29 mouse cellular contexts compared by ENCODE assay signal in the genomic region with DNA sequence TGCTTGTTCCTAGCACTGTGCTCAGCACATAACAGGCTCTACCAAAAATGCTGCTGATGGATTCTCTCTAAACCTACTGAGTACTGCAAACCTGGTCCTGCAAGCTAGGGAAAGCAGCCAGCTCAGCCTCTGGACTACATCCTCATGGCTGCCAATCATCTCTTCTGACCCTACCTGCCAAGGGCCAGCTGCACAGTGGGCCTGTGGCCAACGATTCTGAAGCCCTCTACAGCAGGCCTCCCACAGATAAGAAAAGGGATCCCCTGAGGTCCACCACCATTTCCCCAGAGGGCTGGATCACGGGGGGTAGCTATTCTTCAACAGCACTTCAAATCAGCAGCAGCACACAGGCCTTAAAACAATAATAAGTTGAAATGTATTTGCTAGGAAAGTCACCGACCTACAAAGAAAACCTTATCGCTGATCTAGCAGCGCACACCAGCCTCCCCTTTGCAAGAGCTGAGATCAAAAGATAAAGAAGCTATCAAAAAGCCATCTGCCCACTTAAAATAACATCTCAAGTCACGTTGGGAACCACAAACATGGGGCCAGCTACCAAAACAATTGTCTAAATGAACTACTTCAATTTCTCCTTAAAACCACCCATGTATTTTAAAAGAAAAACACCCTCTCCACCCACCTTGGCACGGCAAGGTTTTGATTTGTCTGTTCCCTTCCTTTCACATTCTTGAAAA. TPM values are rescaled to one million over a fixed set of nuclear protein-coding genes. Genes with fewer than 3 reads are reported as not detected.
DNase-seq lines count a peak whose midpoint lies in the region; ATAC-seq lines count a peak whose summit lies in the region.
"Had no signal": no experiment of that assay in that cellular context is flagged by ENCODE, and none has a peak within 500 bp of the region (broad histone marks: within the 10 kb centered on the region; RNA-seq: fewer than 3 reads in every experiment).

No protein-coding gene starts in this region.

- H3K27ac ChIP-seq in heart, embryonic 11.5 days (ENCODE audit: low read depth, low read length): no peak overlapping the region
- H3K27ac ChIP-seq in forebrain, embryonic 16.5 days (ENCODE audit: low read length): no peak overlapping the region
- H3K27ac ChIP-seq: embryonic facial prominence, embryonic 10.5 days; forebrain, embryonic 15.5 days; heart, embryonic 13.5 days; kidney, embryonic 15.5 days; left cerebral cortex, adult 2 months; limb, embryonic 10.5 days; liver, embryonic 15.5 days; stomach, embryonic 15.5 days had no signal

- no peak overlapping the region for H3K9ac ChIP-seq in heart, embryonic 11.5 days (ENCODE audit: low read depth, low read length)
- no peak overlapping the region for H3K9ac ChIP-seq in forebrain, embryonic 16.5 days (replicated peaks; ENCODE audit: low read depth, low read length)
- H3K9ac ChIP-seq: forebrain, embryonic 15.5 days; heart, embryonic 13.5 days; kidney, embryonic 15.5 days; liver, embryonic 15.5 days; stomach, embryonic 15.5 days had no signal

- no peaks in the 10 kb centered on the region for H3K27me3 ChIP-seq in heart, embryonic 11.5 days (ENCODE audit: control insufficient read depth, insufficient read depth, low read length)
- H3K27me3 ChIP-seq in forebrain, embryonic 16.5 days (replicated peaks; ENCODE audit: control insufficient read depth, insufficient read depth, low read length): no peaks in the 10 kb centered on the region
- H3K27me3 ChIP-seq: forebrain, embryonic 15.5 days; heart, embryonic 13.5 days; kidney, embryonic 15.5 days; liver, embryonic 15.5 days; stomach, embryonic 15.5 days had no signal

- ATAC-seq in heart, embryonic 11.5 days (replicated peaks; ENCODE audit: insufficient number of reproducible peaks, low FRiP score, low TSS enrichment): no peak
- no peak for ATAC-seq in forebrain, embryonic 16.5 days
- ATAC-seq: forebrain, embryonic 15.5 days; hindbrain, embryonic 16.5 days; intestine, postnatal 0 days; midbrain, embryonic 16.5 days had no signal

- 57% methylated on average over 7 of the region's 7 CpGs for WGBS in heart, embryonic 11.5 days (ENCODE audit: insufficient replicate concordance)
- WGBS in forebrain, embryonic 16.5 days: 63% methylated on average over 7 of the region's 7 CpGs

- H3K36me3 ChIP-seq in heart, embryonic 11.5 days (ENCODE audit: control insufficient read depth, insufficient read depth, low read length): no peaks in the 10 kb centered on the region
- H3K36me3 ChIP-seq in forebrain, embryonic 16.5 days (ENCODE audit: control insufficient read depth, insufficient read depth): no peaks in the 10 kb centered on the region
- H3K36me3 ChIP-seq: embryonic facial prominence, embryonic 10.5 days; forebrain, embryonic 15.5 days; heart, embryonic 13.5 days; kidney, embryonic 15.5 days; limb, embryonic 10.5 days; liver, embryonic 15.5 days; stomach, embryonic 15.5 days had no signal

- no peaks in the 10 kb centered on the region for H3K9me3 ChIP-seq in heart, embryonic 11.5 days (replicated peaks; ENCODE audit: control insufficient read depth, low read length)
- no peaks in the 10 kb centered on the region for H3K9me3 ChIP-seq in forebrain, embryonic 16.5 days (ENCODE audit: control insufficient read depth, low read length)
- H3K9me3 ChIP-seq: forebrain, embryonic 15.5 days; heart, embryonic 13.5 days; kidney, embryonic 15.5 days; limb, embryonic 10.5 days; liver, embryonic 15.5 days; stomach, embryonic 15.5 days had no signal

- H3K4me1 ChIP-seq in heart, embryonic 11.5 days (ENCODE audit: control insufficient read depth, insufficient read depth, low read length): peaks cover 6% of the 10 kb centered on the region; the same call in 1 of the 2 replicates
- peaks cover 17% of the 10 kb centered on the region for H3K4me1 ChIP-seq in forebrain, embryonic 16.5 days (replicated peaks; ENCODE audit: control insufficient read depth, insufficient read depth, low read length)

- H3K4me3 ChIP-seq in heart, embryonic 11.5 days (ENCODE audit: low read depth, low read length): no peak overlapping the region
- H3K4me3 ChIP-seq in forebrain, embryonic 16.5 days (replicated peaks; ENCODE audit: low read length): no peak overlapping the region
- H3K4me3 ChIP-seq: embryonic facial prominence, embryonic 10.5 days; forebrain, embryonic 15.5 days; heart, embryonic 13.5 days; kidney, embryonic 15.5 days; left cerebral cortex, adult 2 months; limb, embryonic 10.5 days; liver, embryonic 15.5 days; myocyte; stomach, embryonic 15.5 days had no signal

- peak; percentile 89 for DNase-seq in heart, adult 11 months
- DNase-seq in thymus, postnatal 0 days (ENCODE audit: low spot score): peak; percentile 7
- no peak for DNase-seq in thymus, postnatal 14 days
- DNase-seq in MN1 (ENCODE audit: low spot score): peak; percentile 19
- peak; percentile 71 for DNase-seq in naive thymus-derived CD4-positive, alpha-beta T cell, adult 2 months (ENCODE audit: low read depth)
- no peak for DNase-seq in kidney, postnatal 25 days
- DNase-seq: adrenal gland, postnatal 25 days; gastrocnemius, postnatal 10 days; heart, postnatal 36 days; liver; lung, postnatal 4 days; thymus, adult 18-20 months had no signal

- no peak overlapping the region for H3K4me2 ChIP-seq in heart, embryonic 11.5 days
- no peak overlapping the region for H3K4me2 ChIP-seq in forebrain, embryonic 16.5 days (ENCODE audit: low read length)
- H3K4me2 ChIP-seq: forebrain, embryonic 15.5 days; kidney, embryonic 15.5 days; liver, embryonic 15.5 days; stomach, embryonic 15.5 days had no signal

RNA-seq across cellular contexts. Expression of gene Foxp3, which starts 2.8 kb away (rescaled TPM):
- polyA plus RNA-seq in heart, embryonic 11.5 days (2014; fragmentation: Nextera tagmentation; extraction: Ambion mirVana): 0.07 TPM in 1 of 2 replicates, not detected in the other
- polyA plus RNA-seq in thymus, postnatal 0 days (2015; fragmentation: Nextera tagmentation; extraction: Ambion mirVana): 0.10 and 0.44 TPM in 2 replicates
- 0.11 and 0.16 TPM in 2 replicates for polyA plus RNA-seq in forebrain, embryonic 16.5 days (2015; fragmentation: Nextera tagmentation; extraction: Ambion mirVana)
- polyA plus RNA-seq: cortical plate, adult 2 months; kidney, embryonic 15.5 days; midbrain, embryonic 16.5 days had no signal

RNA-seq across cellular contexts. Expression of gene Ppp1r3f, which starts 3.5 kb away (rescaled TPM):
- polyA plus RNA-seq in heart, embryonic 11.5 days (2014; fragmentation: Nextera tagmentation; extraction: Ambion mirVana): 1.1 and 1.6 TPM in 2 replicates
- polyA plus RNA-seq in thymus, postnatal 0 days (2015; fragmentation: Nextera tagmentation; extraction: Ambion mirVana): 0.73 TPM in 2 replicates
- polyA plus RNA-seq in forebrain, embryonic 16.5 days (2015; fragmentation: Nextera tagmentation; extraction: Ambion mirVana): 4.1 and 4.6 TPM in 2 replicates

RNA-seq across cellular contexts. Expression of gene Ccdc22, which starts 34.7 kb away (rescaled TPM):
- 17.4 and 18.7 TPM in 2 replicates for polyA plus RNA-seq in heart, embryonic 11.5 days (2014; fragmentation: Nextera tagmentation; extraction: Ambion mirVana)
- polyA plus RNA-seq in thymus, postnatal 0 days (2015; fragmentation: Nextera tagmentation; extraction: Ambion mirVana): 33.1 and 36.0 TPM in 2 replicates
- 40.5 and 43.9 TPM in 2 replicates for polyA plus RNA-seq in forebrain, embryonic 16.5 days (2015; fragmentation: Nextera tagmentation; extraction: Ambion mirVana)

RNA-seq across cellular contexts. Expression of gene Cacna1f, which starts 36.3 kb away (rescaled TPM):
- polyA plus RNA-seq in heart, embryonic 11.5 days (2014; fragmentation: Nextera tagmentation; extraction: Ambion mirVana): not detected in 2 replicates
- 0.04 and 0.07 TPM in 2 replicates for polyA plus RNA-seq in thymus, postnatal 0 days (2015; fragmentation: Nextera tagmentation; extraction: Ambion mirVana)
- polyA plus RNA-seq in forebrain, embryonic 16.5 days (2015; fragmentation: Nextera tagmentation; extraction: Ambion mirVana): 0.06 and 0.16 TPM in 2 replicates
- polyA plus RNA-seq: C2C12; heart, embryonic 13.5 days; intestine, postnatal 0 days; kidney, embryonic 15.5 days; limb, embryonic 10.5 days; lung, embryonic 16.5 days; myocyte; stomach, embryonic 15.5 days had no signal

Comparison
In these comparisons a context has a peak if more than half of its experiments do, and no peak if none do; other contexts are left out.
1. DNase-seq: peak in heart, adult 11 months (single experiment), thymus, postnatal 0 days (single experiment), MN1 (single experiment) and naive thymus-derived CD4-positive, alpha-beta T cell, adult 2 months (single experiment); none in thymus, postnatal 14 days (single experiment) and kidney, postnatal 25 days (0 of 2).